Mouse (Mus musculus) erythroblast, embryonic 14.5 days (primary cell): ENCODE data around the gene Tbx15. TPM values are rescaled to one million over a fixed set of nuclear protein-coding genes. Genes with fewer than 3 reads are reported as not detected.

Source experiments
- H3K27me3 ChIP-seq: 2 replicates; pipeline ENCODE4 v1.6.1; 2012; ENCODE audit warnings: inconsistent platforms; ENCODE audit not compliant: control insufficient read depth
- H3K36me3 ChIP-seq: 2 replicates; pipeline ENCODE4 v1.6.1; 2012; ENCODE audit warnings: mild to moderate bottlenecking, inconsistent platforms; ENCODE audit not compliant: control insufficient read depth
- H3K4me1 ChIP-seq: 2 replicates; pipeline ENCODE4 v1.6.1; 2012; ENCODE audit warnings: inconsistent platforms; ENCODE audit not compliant: control insufficient read depth
- H3K4me3 ChIP-seq: replicated peaks from 2 replicates; pipeline ENCODE3; 2012; ENCODE audit warnings: moderate library complexity, mild to moderate bottlenecking, inconsistent platforms
- H3K9me3 ChIP-seq: 2 replicates; pipeline ENCODE4 v1.6.1; 2012; ENCODE audit warnings: low read length, inconsistent platforms, mixed read lengths; ENCODE audit not compliant: control insufficient read depth
- GATA1 ChIP-seq: IDR thresholded peaks from 2 replicates; pipeline ENCODE4 v1.6.1; 2012; ENCODE audit warnings: low read length, inconsistent platforms, mixed read lengths
- TAL1 ChIP-seq: IDR thresholded peaks from 3 replicates; pipeline ENCODE4 v1.6.1; 2012; ENCODE audit warnings: low read length, inconsistent platforms, mixed read lengths
- polyA plus RNA-seq: library from polyadenylated mRNA; stranded (reverse); fragments of >175 nt; gene quantifications from 2 replicates; pipeline ENCODE4 v1.2.3, GENCODE M21; 2012

The Tbx15 gene
- polyA plus RNA-seq, 1 experiment: not detected

DNA sequence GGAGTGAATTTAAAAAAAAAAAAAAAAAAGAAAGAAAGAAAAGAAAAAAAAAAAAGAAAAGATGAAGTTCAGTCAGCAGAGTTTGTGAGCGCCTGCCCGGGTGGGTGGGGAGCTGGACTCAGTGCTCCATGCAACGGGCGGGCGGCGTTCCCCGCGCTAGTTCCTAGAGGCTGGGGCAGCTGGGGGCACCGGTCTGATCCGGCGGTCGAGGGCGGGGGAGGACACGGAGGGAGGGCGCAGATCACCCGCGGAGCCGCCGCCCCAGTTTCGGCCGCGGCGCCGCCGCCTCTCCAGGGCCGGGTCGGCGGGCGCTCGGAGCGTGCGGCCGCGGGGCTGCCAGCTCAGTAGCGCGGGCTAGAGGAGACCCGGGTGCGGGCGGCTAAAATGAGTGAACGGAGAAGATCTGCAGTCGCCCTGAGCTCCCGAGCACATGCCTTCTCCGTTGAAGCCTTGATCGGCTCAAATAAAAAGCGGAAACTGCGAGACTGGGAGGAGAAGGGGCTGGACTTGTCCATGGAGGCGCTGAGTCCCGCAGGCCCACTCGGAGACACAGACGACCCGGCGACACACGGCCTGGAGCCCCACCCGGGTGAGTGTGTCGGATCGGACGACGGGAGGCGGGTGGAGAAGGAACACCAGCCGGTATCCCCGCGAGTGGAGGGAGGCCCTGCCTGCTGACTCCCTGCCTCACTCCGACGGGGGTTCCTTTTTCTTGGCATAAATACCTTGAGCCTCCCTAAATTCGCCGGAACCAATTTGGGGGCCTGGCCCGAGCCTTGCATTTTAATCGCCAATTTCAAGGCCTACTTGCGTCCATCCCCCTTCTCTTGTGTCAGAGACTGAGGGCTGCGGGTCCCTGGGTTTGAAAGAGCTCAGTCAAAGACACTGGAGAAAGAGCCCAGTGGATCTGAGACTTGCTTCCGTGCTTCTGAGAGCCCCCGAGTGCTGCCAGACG is 13.6 kb downstream of the Tbx15 start:
- H3K36me3 ChIP-seq: no peaks in the 10 kb centered on the region
- TF ChIP-seq GATA1 (no peak), TAL1 (no peak)
- peaks cover 100% of the 10 kb centered on the region for H3K27me3 ChIP-seq
- no peak overlapping the region for H3K4me3 ChIP-seq
- H3K9me3 ChIP-seq: peaks cover 3% of the 10 kb centered on the region; the same call in 1 of the 2 replicates
- H3K4me1 ChIP-seq: no peaks in the 10 kb centered on the region

DNA sequence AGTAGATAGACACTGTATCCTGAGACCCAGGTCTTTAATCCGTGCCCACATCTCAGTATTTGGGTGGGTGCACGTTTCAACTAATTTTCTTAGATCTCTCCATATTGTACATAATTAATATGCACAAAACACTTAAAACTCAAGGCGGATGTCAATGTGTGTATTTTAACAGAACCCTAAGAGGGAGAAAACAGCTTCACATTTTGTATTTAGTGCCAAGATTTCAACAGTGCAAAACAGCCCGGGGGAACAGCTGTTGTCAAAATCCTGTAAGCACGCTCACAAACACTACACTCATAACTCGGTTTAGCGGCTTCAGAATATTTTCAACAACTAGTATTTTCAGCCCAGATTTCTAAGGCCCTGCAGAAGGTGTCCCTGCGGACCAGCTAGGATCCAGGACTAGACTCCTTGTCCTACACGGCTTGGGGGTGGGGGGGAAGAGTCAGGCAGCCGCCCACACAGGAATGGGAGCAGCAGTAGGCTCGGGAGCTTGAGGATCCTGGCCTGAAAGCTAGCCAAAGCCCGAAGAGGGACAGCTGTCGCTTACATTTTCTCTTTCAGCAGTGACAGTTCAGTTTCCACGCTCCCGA is 14.5 kb downstream of the Tbx15 start:
- peaks cover 3% of the 10 kb centered on the region; the same call in 1 of the 2 replicates for H3K9me3 ChIP-seq
- no peaks in the 10 kb centered on the region for H3K36me3 ChIP-seq
- H3K4me1 ChIP-seq: no peaks in the 10 kb centered on the region
- peaks cover 100% of the 10 kb centered on the region for H3K27me3 ChIP-seq
- TF ChIP-seq TAL1 (no peak), GATA1 (no peak)
- H3K4me3 ChIP-seq: no peak overlapping the region

DNA sequence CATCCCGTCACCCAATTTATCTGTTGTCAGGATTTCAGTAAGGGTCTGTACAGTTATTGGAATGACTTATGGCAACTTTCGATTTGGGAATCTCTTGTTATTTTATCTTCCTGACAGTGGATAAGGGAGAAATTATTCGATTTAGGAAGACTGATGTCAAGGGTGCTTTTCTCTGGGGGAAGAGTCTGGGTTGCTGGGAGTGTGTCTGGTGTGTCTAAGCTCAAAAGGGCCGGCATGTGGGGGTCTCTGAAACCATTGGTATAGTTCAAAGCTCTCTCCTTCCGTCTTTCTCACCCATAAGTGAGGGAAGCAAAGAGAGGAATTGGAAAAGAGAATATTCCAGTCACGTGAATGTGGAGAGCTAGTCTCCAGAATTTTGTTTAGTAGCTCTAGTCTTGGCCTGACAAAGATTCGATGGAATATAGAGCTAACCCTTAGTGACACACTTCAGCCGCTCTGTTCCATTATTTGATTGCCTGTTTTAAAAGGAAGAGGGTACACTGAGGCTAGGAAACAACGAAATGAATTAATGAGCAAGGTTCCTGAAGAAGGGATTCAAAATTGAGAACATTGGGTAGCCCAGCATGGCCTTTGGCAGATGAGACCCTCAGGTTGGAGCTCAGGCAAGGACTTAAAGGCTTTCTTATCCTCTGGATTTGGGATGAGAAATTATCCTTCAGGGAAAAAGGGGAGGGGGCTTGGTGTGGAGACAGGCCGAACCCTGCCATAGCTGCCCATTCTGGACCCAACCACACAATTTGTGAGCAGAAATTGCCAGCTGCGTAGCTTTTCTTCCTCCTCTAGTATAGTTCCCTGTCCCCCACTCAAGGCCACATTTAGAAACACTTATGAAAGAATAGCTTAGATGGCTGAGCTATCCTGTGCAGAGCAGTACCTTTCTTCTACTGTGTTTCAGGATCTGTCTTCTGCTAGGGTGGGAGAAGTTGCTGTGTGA is 15.5 kb downstream of the Tbx15 start:
- no peaks in the 10 kb centered on the region for H3K4me1 ChIP-seq
- H3K9me3 ChIP-seq: peaks cover 3% of the 10 kb centered on the region; the same call in 1 of the 2 replicates
- H3K4me3 ChIP-seq: no peak overlapping the region
- no peaks in the 10 kb centered on the region for H3K36me3 ChIP-seq
- H3K27me3 ChIP-seq: peaks cover 100% of the 10 kb centered on the region
- TF ChIP-seq TAL1 (no peak), GATA1 (no peak)

DNA sequence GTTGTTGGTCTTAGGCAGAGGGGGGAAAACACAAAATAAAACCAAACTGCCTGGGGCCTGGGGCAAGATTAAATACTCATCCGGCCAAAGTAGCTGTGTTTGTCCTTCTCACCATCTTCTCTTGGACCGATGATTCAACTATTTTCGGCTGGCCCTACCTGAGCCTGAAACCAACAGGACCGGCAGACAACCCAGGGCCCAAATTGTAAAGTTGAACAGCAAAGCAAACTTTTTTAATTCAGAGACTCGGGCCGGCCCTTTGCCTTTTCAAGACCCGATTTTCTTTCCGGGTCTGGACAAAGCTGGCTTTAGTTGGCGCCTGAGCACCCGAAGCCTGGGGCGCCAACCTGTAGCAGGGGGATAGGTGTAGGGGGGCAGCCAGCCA is 16.2 kb downstream of the Tbx15 start:
- TF ChIP-seq TAL1: no peak
- TF ChIP-seq GATA1: no peak
- peaks cover 3% of the 10 kb centered on the region; the same call in 1 of the 2 replicates for H3K9me3 ChIP-seq
- H3K4me3 ChIP-seq: no peak overlapping the region
- H3K27me3 ChIP-seq: peaks cover 100% of the 10 kb centered on the region
- H3K4me1 ChIP-seq: no peaks in the 10 kb centered on the region
- H3K36me3 ChIP-seq: no peaks in the 10 kb centered on the region

DNA sequence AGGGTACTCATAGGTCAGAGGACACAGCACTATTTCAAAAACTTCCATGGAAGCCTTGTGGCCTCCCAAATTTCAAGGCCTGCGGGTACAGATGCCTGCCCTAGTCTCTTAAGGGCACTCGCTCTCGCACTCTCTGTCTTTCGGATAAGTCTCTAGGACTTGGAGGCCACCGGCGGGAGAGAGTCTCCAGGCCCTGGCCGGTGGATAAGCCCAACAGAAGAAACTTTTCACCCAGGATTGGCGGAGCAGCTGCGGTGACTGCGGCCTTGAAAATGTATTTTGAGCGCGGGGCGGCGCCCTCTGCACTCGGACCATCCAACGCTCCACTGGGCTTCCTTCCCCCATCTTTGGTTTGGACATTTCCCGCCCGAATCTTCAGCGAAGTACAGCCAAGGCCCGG is 16.6 kb downstream of the Tbx15 start:
- TF ChIP-seq TAL1: no peak
- TF ChIP-seq GATA1: no peak
- Histone ChIP-seq H3K9me3 (peaks cover 3% of the 10 kb centered on the region; the same call in 1 of the 2 replicates), H3K4me3 (no peak overlapping the region), H3K4me1 (no peaks in the 10 kb centered on the region), H3K27me3 (peaks cover 100% of the 10 kb centered on the region), H3K36me3 (no peaks in the 10 kb centered on the region)

DNA sequence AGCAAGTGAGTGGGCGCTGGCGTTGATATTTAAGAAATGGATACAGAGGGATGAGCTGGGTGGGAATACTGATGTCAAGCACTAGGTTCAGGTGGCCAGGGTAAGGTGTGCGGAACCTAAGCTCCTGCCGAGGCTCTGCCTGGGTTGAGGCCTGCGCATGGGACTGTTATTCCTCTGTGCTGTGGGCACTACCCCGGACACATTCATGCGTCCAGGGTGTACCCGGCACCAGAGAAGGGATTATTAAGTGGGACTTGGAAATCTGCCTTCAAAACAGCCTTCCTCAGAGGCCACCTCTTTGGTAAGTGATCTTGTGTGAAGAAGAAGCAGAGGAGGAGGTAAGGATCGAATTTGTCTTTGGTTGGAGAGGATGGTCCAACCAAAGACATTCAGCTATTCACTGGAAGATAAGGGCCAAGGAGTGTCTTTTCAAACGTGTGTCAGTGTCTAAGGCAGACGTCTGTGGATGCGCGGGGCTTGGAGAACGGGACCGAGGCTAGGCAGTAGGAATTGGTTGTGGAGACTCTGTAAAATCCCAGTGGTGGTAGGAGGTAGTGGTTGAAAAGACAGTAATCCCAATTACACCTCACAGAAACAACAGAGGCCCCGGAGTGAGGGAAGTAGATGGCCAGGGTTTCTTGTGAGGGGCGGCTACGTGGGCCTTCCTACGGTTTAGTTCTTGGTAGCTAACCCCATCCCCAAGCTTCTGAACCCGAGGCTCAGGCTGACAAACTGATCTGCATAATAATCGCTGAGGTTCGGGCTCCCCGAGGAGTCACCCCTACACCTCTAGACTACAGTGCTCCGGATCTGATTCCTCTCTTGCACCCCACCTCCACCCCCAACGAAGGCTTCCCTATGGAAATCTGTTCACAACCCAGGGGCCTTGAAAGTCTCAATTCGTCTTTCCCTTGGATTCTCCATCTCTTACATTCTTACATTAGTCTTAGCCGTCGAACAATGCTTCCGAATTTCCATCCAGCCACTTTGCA is 17.7 kb downstream of the Tbx15 start:
- TF ChIP-seq GATA1 (no peak), TAL1 (no peak)
- Histone ChIP-seq H3K36me3 (no peaks in the 10 kb centered on the region), H3K27me3 (peaks cover 100% of the 10 kb centered on the region), H3K4me3 (no peak overlapping the region), H3K4me1 (no peaks in the 10 kb centered on the region), H3K9me3 (peaks cover 3% of the 10 kb centered on the region; the same call in 1 of the 2 replicates)

DNA sequence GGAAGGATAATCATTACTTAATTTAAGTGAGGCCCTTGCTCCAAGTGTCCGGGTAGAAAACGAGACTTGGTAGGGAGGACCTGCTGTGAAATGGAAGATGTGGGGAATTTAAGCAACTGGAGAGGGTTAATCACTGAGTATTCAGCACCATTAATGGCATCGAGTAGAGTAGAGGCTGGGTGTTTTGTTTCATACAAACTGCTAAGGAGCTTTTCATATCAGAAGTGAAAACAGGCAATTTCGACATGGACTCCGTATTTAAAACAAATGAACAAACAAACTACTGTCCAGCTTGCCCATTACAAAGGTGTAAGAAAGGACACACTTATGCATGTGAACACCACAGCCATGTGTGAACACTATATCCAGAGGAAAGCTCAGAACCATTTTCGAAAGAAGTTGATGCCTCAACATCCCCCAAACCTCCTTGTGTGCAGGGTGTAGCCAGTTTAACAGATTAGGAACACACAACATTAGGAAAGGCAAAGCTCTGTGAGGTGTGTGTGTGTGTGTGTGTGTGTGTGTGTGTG is 19.6 kb downstream of the Tbx15 start:
- H3K27me3 ChIP-seq: peaks cover 94% of the 10 kb centered on the region
- H3K4me3 ChIP-seq: no peak overlapping the region
- no peaks in the 10 kb centered on the region for H3K4me1 ChIP-seq
- no peaks in the 10 kb centered on the region for H3K9me3 ChIP-seq
- H3K36me3 ChIP-seq: no peaks in the 10 kb centered on the region
- TF ChIP-seq GATA1: no peak
- TF ChIP-seq TAL1: no peak
